Mouse (Mus musculus): ENCODE data around the gene Adgrl3.

- TF ChIP-seq CTCF (IDR thresholded peaks at IDR 0.05; ENCODE audit: low read depth) (no peak), EP300 (IDR thresholded peaks at IDR 0.05; ENCODE audit: low read depth) (no peak)
Observed at GRCm38 (mm10) chr5:81365250-81365649, 345.3 kb downstream of the Adgrl3 start.

Data from heart, postnatal 0 days (tissue).